Mouse (Mus musculus) thymus, adult 2 months (tissue): ENCODE results near the gene Tsr3. TPM values are rescaled to one million over a fixed set of nuclear protein-coding genes. Genes with fewer than 3 reads are reported as not detected.
"Not testable (repeated sequence)": the region's sequence is repeated elsewhere in the genome, so short reads cannot be mapped to it uniquely, and the experiment has no call there.

Experiments
- DNase-seq: peaks from one replicate; pipeline ENCODE4 v3.0.0; 2021
- H3K27ac ChIP-seq: fragments of 200-500 bp; 2 replicates; pipeline ENCODE4 v1.5.1; 2012; ENCODE audit warnings: low read length, control low read depth; ENCODE audit not compliant: control insufficient read depth, insufficient read depth
- H3K27me3 ChIP-seq: fragments of 200-500 bp; 2 replicates; pipeline ENCODE4 v1.6.1; 2012; ENCODE audit warnings: mild to moderate bottlenecking, low read length, moderate library complexity, mixed read lengths; ENCODE audit not compliant: control insufficient read depth, insufficient read depth
- H3K36me3 ChIP-seq: fragments of 200-500 bp; 2 replicates; pipeline ENCODE4 v1.6.1; 2012; ENCODE audit warnings: mild to moderate bottlenecking, low read length, moderate library complexity; ENCODE audit not compliant: control insufficient read depth, insufficient read depth
- H3K4me1 ChIP-seq: fragments of 200-500 bp; replicated peaks from 2 replicates; pipeline ENCODE4 v1.6.1; 2012; ENCODE audit warnings: low read length; ENCODE audit not compliant: control insufficient read depth, insufficient read depth
- H3K4me3 ChIP-seq: fragments of 200-500 bp; 2 replicates; pipeline ENCODE4 v1.5.1; 2012; ENCODE audit warnings: mild to moderate bottlenecking, low read length, control low read depth, moderate library complexity; ENCODE audit not compliant: control insufficient read depth, insufficient read depth
- CTCF ChIP-seq: fragments of 200-500 bp; IDR thresholded peaks from 2 replicates; pipeline ENCODE4 v1.5.1; 2012; ENCODE audit warnings: mild to moderate bottlenecking, control low read depth, low read length, moderate library complexity, borderline replicate concordance; ENCODE audit not compliant: control insufficient read depth, poor library complexity, insufficient read depth; ENCODE audit errors: extremely low read depth
- POLR2A ChIP-seq: fragments of 200-500 bp; IDR thresholded peaks from 2 replicates; pipeline ENCODE4 v1.6.1; 2012; ENCODE audit warnings: mild to moderate bottlenecking, low read length, control low read depth, moderate library complexity; ENCODE audit not compliant: control insufficient read depth, poor library complexity, insufficient read depth; ENCODE audit errors: extremely low read depth
- WGBS: fragments of 180-500 bp; shearing (Covaris S2); methylation state at CpG from one replicate; pipeline ENCODE4 v1.1.7; 2018; 5-methylcytosine and 5-hydroxymethylcytosine counted together
- polyA plus RNA-seq: library from polyadenylated mRNA; depleted of rRNA; stranded (reverse); fragments of >200 nt; gene quantifications from 2 replicates; pipeline ENCODE4 v1.2.3, GENCODE M21; 2012

The Tsr3 gene
- polyA plus RNA-seq, 1 experiment = 40.9 TPM

- peak overlapping the region; percentile 4; the same call in 1 of the 2 replicates for H3K4me3 ChIP-seq
Measured at GRCm38 (mm10) chr17:25224586-25225222, 15.3 kb upstream of the Tsr3 start.

DNA sequence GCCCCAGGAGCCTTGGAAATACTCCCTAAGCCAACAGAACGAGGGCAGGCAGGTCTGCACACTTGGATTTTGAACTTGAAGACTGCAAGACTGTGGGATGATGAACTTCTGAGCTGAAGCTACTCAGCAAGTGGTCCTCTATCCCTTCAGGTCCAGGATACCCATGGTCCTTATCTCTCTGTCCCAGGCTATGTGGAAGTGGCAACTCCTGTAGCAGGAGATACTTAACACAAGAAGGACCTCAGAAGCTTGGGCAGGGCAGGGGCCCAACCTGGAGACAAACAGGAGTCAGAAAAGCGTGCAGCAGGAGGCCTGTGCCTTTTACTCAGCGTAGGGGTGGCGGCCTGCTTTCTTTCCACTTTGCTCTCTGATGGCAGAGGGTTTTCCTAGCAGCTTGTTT, 14.3 kb upstream of the Tsr3 start:
- H3K4me1 ChIP-seq = peaks cover 58% of the 10 kb centered on the region

More at GRCm38 (mm10) chr17:25224586-25225222, 15.3 kb upstream of the Tsr3 start:
- 21% methylated on average over 7 of the region's 7 CpGs for WGBS
- Histone ChIP-seq H3K27ac (peak overlapping the region; percentile 97), H3K4me1 (peaks cover 66% of the 10 kb centered on the region), H3K27me3 (no peaks in the 10 kb centered on the region), H3K36me3 (peaks cover 5% of the 10 kb centered on the region)
- peak; percentile 55 for DNase-seq
- TF ChIP-seq CTCF (no peak), POLR2A (no peak)

GRCm38 (mm10) chr17:25227991-25228390, 12.0 kb upstream of the Tsr3 start:
- Histone ChIP-seq H3K27me3 (no peaks in the 10 kb centered on the region), H3K4me3 (no peak overlapping the region), H3K4me1 (peaks cover 40% of the 10 kb centered on the region), H3K36me3 (peaks cover 16% of the 10 kb centered on the region), H3K27ac (no peak overlapping the region)
- no peak for DNase-seq
- WGBS = 31% methylated on average over 5 of the region's 5 CpGs
- TF ChIP-seq POLR2A (no peak), CTCF (no peak)

More for the DNA sequence above, 14.3 kb upstream of the Tsr3 start:
- TF ChIP-seq CTCF (no peak), POLR2A (no peak)
- no peak for DNase-seq
- H3K36me3 ChIP-seq = peaks cover 9% of the 10 kb centered on the region
- 97% methylated on average over 4 of the region's 4 CpGs for WGBS
- H3K27me3 ChIP-seq = no peaks in the 10 kb centered on the region
- no peak overlapping the region for H3K27ac ChIP-seq
- H3K4me3 ChIP-seq = no peak overlapping the region

- H3K4me3 ChIP-seq, DNase-seq, H3K27me3 ChIP-seq, H3K27ac ChIP-seq: not testable (repeated sequence)
- WGBS = 92% methylated on average over 17 of the region's 17 CpGs
- Histone ChIP-seq H3K4me1 (peaks cover 18% of the 10 kb centered on the region), H3K36me3 (peaks cover 24% of the 10 kb centered on the region)
Measured at GRCm38 (mm10) chr17:25230014-25230655, 9.8 kb upstream of the Tsr3 start.

DNA sequence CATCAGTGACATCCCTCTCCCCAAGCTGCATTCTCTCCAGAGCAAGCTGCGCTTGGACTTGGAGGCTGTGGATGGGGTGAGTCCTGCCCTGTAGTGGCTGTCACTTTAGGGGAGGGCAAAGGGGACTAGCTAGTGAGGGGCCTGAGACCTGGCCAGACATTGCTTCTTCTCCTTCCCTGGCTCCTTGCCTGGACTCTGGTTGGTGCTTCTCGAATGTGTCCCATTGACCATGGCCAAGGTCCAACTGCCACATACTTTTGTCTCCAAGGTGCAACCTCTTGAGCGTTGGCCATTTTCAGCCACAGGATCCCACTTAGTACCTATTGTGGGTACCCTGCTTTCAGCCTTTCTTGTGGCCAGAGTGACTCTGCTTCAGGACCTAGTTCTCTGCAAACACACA, 9.3 kb upstream of the Tsr3 start:
- whole genome bisulfite sequencing = 86% methylated on average over 3 of the region's 3 CpGs
- no peak overlapping the region for H3K4me3 ChIP-seq
- TF ChIP-seq POLR2A = no peak
- no peak overlapping the region for H3K27ac ChIP-seq
- no peaks in the 10 kb centered on the region for H3K27me3 ChIP-seq
- peaks cover 30% of the 10 kb centered on the region for H3K36me3 ChIP-seq
- DNase-seq = no peak
- H3K4me1 ChIP-seq = peaks cover 14% of the 10 kb centered on the region

GRCm38 (mm10) chr17:25231621-25232020, 8.3 kb upstream of the Tsr3 start:
- WGBS = 98% methylated on average over 7 of the region's 11 CpGs
- not testable (repeated sequence) for DNase-seq, H3K4me1 ChIP-seq, H3K27me3 ChIP-seq, H3K4me3 ChIP-seq, H3K27ac ChIP-seq
- peaks cover 32% of the 10 kb centered on the region for H3K36me3 ChIP-seq

DNA sequence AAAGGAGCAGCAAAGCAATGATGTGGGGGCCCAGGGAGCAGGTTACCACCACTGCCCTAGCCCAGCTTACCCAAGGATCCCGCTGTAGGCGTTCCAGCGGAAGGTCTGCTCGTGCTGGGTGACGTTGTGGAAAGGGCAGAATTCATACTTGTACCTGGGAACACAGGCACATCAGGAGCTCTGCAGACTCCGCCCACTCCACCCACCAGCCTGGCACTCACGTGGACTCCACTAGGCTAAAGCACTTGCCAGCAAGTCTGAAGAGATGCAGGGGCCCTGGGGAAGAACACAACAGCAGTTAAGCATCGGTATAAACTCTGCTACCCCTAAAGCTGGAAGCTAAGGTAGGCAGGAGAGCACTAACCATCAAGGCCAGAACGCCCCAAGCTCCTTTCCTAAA, 4.3 kb upstream of the Tsr3 start:
- Histone ChIP-seq H3K36me3 (peaks cover 23% of the 10 kb centered on the region), H3K27me3 (no peaks in the 10 kb centered on the region), H3K4me3 (no peak overlapping the region), H3K27ac (no peak overlapping the region), H3K4me1 (peaks cover 6% of the 10 kb centered on the region)
- 94% methylated on average over 9 of the region's 9 CpGs for WGBS
- TF ChIP-seq POLR2A = no peak
- no peak for TF ChIP-seq CTCF
- no peak for DNase-seq
